Mouse (Mus musculus): ENCODE results near the gene H3f3a. TPM values are rescaled to one million over a fixed set of nuclear protein-coding genes. Genes with fewer than 3 reads are reported as not detected.
A peak's percentile ranks its signal among the peaks of the same experiment; 100 is the strongest.

H3f3a gene
- polyA plus RNA-seq, 1 experiment: 359 TPM

GRCm38 (mm10) chr1:180767541-180768333, 46.0 kb downstream of the H3f3a start:
- TF ChIP-seq POLR2A (IDR thresholded peaks at IDR 0.05; ENCODE audit: extremely low read depth, insufficient read depth, low read length) (no peak), CTCF (IDR thresholded peaks at IDR 0.05; ENCODE audit: extremely low read depth, insufficient read depth, low read length) (no peak)
- peak overlapping the region; percentile 36 for H3K4me3 ChIP-seq (ENCODE audit: insufficient read depth, low read length)
- no peaks in the 10 kb centered on the region for H3K4me1 ChIP-seq (ENCODE audit: control insufficient read depth, insufficient read depth, low read length)
- no peak overlapping the region for H3K27ac ChIP-seq (ENCODE audit: insufficient read depth, low read length)

GRCm38 (mm10) chr1:180766557-180766956, 47.2 kb downstream of the H3f3a start:
- no peak overlapping the region for H3K27ac ChIP-seq (ENCODE audit: insufficient read depth, low read length)
- no peak overlapping the region for H3K4me3 ChIP-seq (ENCODE audit: insufficient read depth, low read length)
- H3K4me1 ChIP-seq (ENCODE audit: control insufficient read depth, insufficient read depth, low read length): no peaks in the 10 kb centered on the region
- TF ChIP-seq POLR2A (IDR thresholded peaks at IDR 0.05; ENCODE audit: extremely low read depth, insufficient read depth, low read length): no peak
- no peak for TF ChIP-seq CTCF (IDR thresholded peaks at IDR 0.05; ENCODE audit: extremely low read depth, insufficient read depth, low read length)

GRCm38 (mm10) chr1:180765393-180765792, 48.4 kb downstream of the H3f3a start:
- TF ChIP-seq POLR2A (IDR thresholded peaks at IDR 0.05; ENCODE audit: extremely low read depth, insufficient read depth, low read length) (no peak), CTCF (IDR thresholded peaks at IDR 0.05; ENCODE audit: extremely low read depth, insufficient read depth, low read length) (no peak)
- no peak overlapping the region for H3K27ac ChIP-seq (ENCODE audit: insufficient read depth, low read length)
- H3K4me1 ChIP-seq (ENCODE audit: control insufficient read depth, insufficient read depth, low read length): no peaks in the 10 kb centered on the region
- no peak overlapping the region for H3K4me3 ChIP-seq (ENCODE audit: insufficient read depth, low read length)

GRCm38 (mm10) chr1:180763828-180764227, 49.9 kb downstream of the H3f3a start:
- no peaks in the 10 kb centered on the region for H3K4me1 ChIP-seq (ENCODE audit: control insufficient read depth, insufficient read depth, low read length)

GRCm38 (mm10) chr1:180763307-180763706, 50.4 kb downstream of the H3f3a start:
- Histone ChIP-seq H3K4me3 (ENCODE audit: insufficient read depth, low read length) (0 out of 2 replicates have a peak overlapping the region, but pooled peaks have one; percentile 1), H3K27ac (ENCODE audit: insufficient read depth, low read length) (no peak overlapping the region)
- TF ChIP-seq POLR2A (IDR thresholded peaks at IDR 0.05; ENCODE audit: extremely low read depth, insufficient read depth, low read length): no peak
- no peak for TF ChIP-seq CTCF (IDR thresholded peaks at IDR 0.05; ENCODE audit: extremely low read depth, insufficient read depth, low read length)

More at GRCm38 (mm10) chr1:180763828-180764227, 49.9 kb downstream of the H3f3a start:
- no peak for TF ChIP-seq POLR2A (IDR thresholded peaks at IDR 0.05; ENCODE audit: extremely low read depth, insufficient read depth, low read length)
- peak; percentile 96 for TF ChIP-seq CTCF (IDR thresholded peaks at IDR 0.05; ENCODE audit: extremely low read depth, insufficient read depth, low read length)
- Histone ChIP-seq H3K4me3 (ENCODE audit: insufficient read depth, low read length) (0 out of 2 replicates have a peak overlapping the region, but pooled peaks have one; percentile 1), H3K27ac (ENCODE audit: insufficient read depth, low read length) (no peak overlapping the region)

GRCm38 (mm10) chr1:180762679-180763078, 51.1 kb downstream of the H3f3a start:
- H3K4me3 ChIP-seq (ENCODE audit: insufficient read depth, low read length): no peak overlapping the region
- no peak overlapping the region for H3K27ac ChIP-seq (ENCODE audit: insufficient read depth, low read length)
- no peak for TF ChIP-seq POLR2A (IDR thresholded peaks at IDR 0.05; ENCODE audit: extremely low read depth, insufficient read depth, low read length)
- TF ChIP-seq CTCF (IDR thresholded peaks at IDR 0.05; ENCODE audit: extremely low read depth, insufficient read depth, low read length): no peak
- no peaks in the 10 kb centered on the region for H3K4me1 ChIP-seq (ENCODE audit: control insufficient read depth, insufficient read depth, low read length)

More at GRCm38 (mm10) chr1:180763307-180763706, 50.4 kb downstream of the H3f3a start:
- no peaks in the 10 kb centered on the region for H3K4me1 ChIP-seq (ENCODE audit: control insufficient read depth, insufficient read depth, low read length)

- Histone ChIP-seq H3K4me3 (ENCODE audit: insufficient read depth, low read length) (no peak overlapping the region), H3K27ac (ENCODE audit: insufficient read depth, low read length) (no peak overlapping the region), H3K4me1 (ENCODE audit: control insufficient read depth, insufficient read depth, low read length) (no peaks in the 10 kb centered on the region)
- TF ChIP-seq POLR2A (IDR thresholded peaks at IDR 0.05; ENCODE audit: extremely low read depth, insufficient read depth, low read length) (no peak), CTCF (IDR thresholded peaks at IDR 0.05; ENCODE audit: extremely low read depth, insufficient read depth, low read length) (no peak)
Observed at GRCm38 (mm10) chr1:180762180-180762579, 51.6 kb downstream of the H3f3a start.

GRCm38 (mm10) chr1:180757956-180758520, 55.7 kb downstream of the H3f3a start:
- no peak for TF ChIP-seq POLR2A (IDR thresholded peaks at IDR 0.05; ENCODE audit: extremely low read depth, insufficient read depth, low read length)
- TF ChIP-seq CTCF (IDR thresholded peaks at IDR 0.05; ENCODE audit: extremely low read depth, insufficient read depth, low read length): no peak
- Histone ChIP-seq H3K27ac (ENCODE audit: insufficient read depth, low read length) (no peak overlapping the region), H3K4me3 (ENCODE audit: insufficient read depth, low read length) (no peak overlapping the region), H3K4me1 (ENCODE audit: control insufficient read depth, insufficient read depth, low read length) (no peaks in the 10 kb centered on the region)

GRCm38 (mm10) chr1:180757252-180757955, 56.3 kb downstream of the H3f3a start:
- Histone ChIP-seq H3K4me1 (ENCODE audit: control insufficient read depth, insufficient read depth, low read length) (no peaks in the 10 kb centered on the region), H3K4me3 (ENCODE audit: insufficient read depth, low read length) (no peak overlapping the region), H3K27ac (ENCODE audit: insufficient read depth, low read length) (no peak overlapping the region)
- TF ChIP-seq POLR2A (IDR thresholded peaks at IDR 0.05; ENCODE audit: extremely low read depth, insufficient read depth, low read length) (no peak), CTCF (IDR thresholded peaks at IDR 0.05; ENCODE audit: extremely low read depth, insufficient read depth, low read length) (no peak)
